Mouse (Mus musculus) right cerebral cortex, postnatal 36 days (tissue): ENCODE results near the gene Rgs7.

Source experiments
- DNase-seq, 2 experiments: peaks; one replicate each; pipeline ENCODE4 v3.0.0; 2022; ENCODE audit warnings: low spot score in 2 of 2, mixed read lengths in 1 of 2

Gene Rgs7

DNA sequence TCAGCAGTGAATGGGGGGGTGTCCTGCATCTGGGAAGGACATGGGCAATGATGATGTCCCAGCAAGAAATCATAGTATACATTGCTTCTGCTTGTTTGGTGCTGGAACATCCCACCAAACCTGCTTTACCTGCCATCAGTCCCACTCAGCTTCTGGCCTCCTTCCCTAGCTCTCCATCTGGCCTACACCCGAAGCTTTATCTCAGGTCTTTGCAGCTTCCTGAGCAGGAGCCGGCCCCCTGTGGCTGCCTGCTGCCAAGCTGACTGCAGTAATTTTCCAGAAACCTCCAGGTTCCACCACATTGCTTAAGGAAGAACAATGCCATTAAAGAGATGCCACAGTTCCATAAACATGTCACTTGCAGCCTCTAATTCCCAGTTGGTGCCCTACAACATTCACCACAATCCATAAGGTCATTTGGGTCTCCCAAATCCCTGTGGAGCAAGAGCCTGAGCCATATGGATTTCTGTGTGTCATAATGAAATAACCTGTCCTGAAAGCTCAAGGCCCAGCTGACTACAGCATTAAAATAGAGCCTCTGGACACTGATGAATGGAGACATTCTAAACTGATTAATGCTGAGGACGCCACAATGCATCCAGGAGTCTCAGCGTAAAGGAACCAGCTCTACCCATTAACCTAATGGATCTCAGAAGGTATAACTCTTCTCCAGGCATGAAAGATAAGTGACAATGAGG lies 60.8 kb downstream of the Rgs7 start:
- peak in 1 of 2 experiments; percentile 42 for DNase-seq

DNA sequence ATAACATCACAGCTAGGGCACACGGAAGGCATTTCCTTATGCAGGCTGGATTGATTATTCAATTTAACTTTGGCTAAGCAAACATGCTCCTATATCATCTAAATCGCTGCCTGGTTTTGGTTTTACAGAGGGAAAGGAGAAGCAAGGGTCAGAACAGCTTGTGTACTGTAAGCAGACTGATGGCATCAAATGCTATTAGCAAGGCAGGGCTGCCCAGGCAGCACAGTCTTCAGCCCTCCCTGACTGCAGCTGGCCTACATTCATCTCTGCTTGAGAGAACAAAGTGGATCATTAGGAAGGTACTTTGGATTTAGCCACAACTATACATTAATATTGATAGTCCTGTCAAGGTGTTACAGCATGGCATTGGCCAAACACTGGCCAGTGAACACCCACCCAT lies 65.2 kb downstream of the Rgs7 start:
- DNase-seq = no peak

- no peak for DNase-seq
These were observed 65.9 kb downstream of the Rgs7 start for GRCm38 (mm10) chr1:175426393-175426792.

DNA sequence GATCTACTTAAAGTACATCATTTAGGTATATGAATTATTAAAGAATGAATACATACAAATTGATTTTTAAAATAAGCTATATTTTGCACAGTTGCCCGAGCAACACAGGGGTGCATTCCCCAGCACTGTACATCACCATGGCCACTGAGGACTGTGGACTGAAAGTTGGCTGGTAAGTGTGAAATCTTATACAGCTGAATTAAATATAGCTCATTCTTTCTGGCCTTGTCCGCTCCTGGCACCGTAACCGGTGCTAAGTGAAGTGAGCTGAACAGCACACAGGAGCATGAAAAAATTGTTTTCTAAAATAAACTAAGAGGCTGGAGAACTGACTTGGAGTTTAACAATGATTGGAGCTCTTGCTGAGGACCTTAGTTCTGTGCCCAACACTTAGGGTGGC lies 71.4 kb downstream of the Rgs7 start:
- DNase-seq = peak in 1 of 2 experiments; percentile 54

DNA sequence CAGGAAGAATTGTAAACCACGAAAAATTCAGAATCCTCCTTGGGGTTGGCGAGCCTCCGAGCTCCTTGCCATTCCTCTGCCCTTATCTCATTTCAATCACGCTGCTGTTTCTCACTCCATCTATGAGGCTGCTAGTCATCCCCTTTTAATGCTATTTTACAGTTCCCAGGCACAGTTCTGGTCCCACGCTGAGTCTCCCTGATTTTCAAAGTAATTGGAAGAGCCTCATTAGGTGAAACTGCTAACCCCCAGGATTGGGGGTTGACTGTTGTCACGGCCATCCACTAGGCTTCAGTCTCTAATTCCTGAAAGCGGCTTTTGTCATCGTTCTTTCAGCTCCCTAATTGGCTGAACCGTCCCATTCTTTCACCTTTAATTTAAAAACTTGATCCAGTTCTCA lies 76.6 kb downstream of the Rgs7 start:
- DNase-seq = no peak

DNA sequence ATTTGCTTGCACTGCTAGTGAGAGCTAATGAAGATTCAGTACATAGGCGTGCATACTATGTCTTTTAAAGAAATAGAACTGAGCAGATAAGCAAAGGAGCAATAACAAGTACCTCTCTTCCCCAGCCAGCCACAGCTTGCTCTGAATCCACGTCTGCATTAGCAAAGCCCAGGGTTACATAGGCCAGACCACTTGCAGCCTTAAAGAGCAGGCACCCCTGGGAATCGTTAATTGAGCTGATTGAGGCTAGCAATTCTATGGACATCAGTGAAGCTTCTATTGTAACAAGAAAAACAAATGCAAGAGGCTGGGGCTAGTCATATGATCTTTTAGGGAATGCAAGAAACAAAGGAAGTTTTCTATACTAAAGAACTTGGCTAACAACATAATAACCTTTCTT lies 81.9 kb downstream of the Rgs7 start:
- no peak for DNase-seq

GRCm38 (mm10) chr1:175391894-175392293 lies 100.4 kb downstream of the Rgs7 start:
- DNase-seq = no peak

DNA sequence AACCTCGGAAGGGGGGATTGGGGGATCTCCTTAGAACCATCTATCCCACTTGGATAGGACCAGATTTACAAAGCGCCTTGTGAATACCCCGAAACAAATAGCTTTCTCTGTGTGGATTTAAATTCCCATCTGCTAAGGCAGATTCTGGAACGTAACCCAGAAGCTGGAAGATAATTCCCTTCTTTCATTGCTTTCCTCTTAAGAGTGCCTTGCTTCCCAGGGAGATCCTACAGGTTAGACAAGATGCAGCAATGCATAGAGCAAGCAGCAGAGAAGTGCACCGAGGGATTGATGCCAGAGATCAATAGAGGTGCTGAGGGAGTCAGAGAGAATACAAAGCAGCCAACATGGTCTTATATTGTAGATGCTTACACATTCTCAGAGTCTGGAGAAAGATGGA lies 103.0 kb downstream of the Rgs7 start:
- no peak for DNase-seq

GRCm38 (mm10) chr1:175385581-175386235 lies 106.6 kb downstream of the Rgs7 start:
- no peak for DNase-seq

DNA sequence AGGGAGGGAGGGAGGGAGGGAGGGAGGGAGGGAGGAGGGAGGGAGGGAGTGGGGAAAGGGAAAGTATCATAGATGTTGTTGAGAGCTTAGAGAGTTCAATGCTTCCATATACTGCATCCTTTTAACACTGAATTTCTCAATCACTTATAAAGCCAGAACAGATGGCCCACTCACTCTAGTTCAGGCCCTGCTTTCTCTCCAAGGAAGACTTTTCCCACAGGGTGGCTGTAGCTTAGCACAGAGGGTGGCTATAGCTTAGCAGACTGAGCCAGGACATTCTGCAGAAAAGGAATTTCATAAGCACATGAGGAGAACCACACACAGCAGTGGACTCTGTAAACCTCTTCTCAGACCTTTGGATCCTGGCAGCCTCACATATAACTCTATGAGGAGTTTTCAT lies 119.7 kb downstream of the Rgs7 start:
- DNase-seq = no peak

- no peak for DNase-seq
These were observed 124.2 kb downstream of the Rgs7 start for GRCm38 (mm10) chr1:175368062-175368461.

- DNase-seq = no peak
These were observed 128.7 kb downstream of the Rgs7 start for GRCm38 (mm10) chr1:175363606-175364005.

DNA sequence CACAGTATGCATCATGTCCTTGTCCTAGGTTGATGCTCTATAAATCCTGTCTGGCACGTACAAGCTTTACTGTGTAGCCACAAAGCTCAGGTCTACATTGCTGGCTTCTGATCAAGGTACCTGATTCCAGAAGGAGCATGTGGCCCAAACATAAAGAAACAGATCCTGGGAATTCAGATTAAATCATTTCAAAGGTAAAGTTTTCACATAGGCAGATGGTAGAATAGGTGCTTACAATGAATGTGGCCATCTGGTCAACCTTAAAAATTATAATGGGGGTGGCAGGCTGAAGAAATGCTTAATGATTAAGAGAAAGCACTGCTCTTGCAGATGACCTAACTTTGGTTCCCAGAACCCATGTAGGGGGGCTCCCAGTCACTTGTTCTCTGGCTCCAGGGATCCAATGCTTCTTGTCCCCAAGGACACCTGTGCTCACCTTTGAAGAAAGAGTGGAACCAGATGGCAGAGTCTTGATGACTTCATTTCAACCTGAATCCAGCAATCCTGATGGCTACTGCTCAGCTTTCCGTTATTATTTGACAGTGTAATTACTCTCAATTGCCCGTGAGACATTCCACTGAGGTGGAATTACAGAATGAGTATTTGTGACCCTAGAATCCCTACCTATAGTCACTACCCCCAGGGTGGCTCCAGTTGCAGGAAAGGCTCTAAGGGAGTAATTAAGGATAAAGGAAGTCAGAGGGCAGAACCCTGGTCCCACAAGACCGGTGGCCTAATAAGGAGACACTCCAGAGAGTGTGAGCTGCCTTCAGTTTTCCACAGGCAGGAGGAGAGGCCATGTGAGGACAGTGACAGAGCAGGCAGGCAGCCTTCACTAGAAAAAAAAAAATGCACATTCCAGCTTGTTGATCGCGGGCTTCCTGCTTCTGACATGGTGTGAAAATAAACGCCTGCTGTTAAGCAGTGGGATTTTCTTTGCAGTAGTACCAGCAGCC lies 132.6 kb downstream of the Rgs7 start:
- DNase-seq = peak in 1 of 2 experiments; percentile 38

DNA sequence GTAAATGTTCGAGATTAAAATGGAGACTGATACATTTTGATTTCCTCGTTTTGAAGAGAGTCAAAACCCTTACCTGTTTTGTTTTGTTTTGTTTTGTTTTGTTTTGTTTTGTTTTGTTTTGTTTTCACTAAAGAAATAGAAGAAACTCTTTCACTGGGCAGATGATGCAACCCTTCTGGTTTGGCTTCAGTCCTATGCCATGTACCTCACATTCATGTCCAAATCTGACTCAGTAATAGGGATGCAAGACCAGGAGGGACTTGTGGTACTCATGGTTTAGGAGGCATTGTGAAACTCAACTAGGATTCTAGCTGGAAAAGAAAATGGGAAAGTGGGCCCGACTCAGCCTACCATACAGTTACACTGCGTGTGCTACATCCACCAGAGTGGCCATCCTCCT lies 139.4 kb downstream of the Rgs7 start:
- DNase-seq = no peak

DNA sequence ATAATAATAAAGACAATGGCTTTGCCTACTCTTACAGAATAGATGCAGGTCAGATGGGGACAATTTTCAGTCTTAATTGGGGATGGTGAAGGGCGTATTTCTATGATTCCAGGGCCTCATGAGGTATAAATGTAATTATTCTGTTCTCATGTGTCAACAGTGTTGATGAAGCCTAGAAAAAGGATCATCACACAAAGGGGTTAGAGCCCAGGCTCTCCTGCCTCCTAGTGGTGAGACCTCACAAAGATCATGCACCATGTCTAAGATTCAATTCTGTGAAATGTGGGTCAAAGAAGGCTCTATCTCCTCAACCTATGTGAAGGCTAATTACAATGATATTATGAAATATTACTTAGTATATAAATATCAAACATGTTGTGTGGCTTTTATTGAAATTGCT lies 146.1 kb downstream of the Rgs7 start:
- no peak for DNase-seq

- DNase-seq = no peak
These were observed 156.1 kb downstream of the Rgs7 start for GRCm38 (mm10) chr1:175336191-175336590.

- no peak for DNase-seq
These were observed 159.1 kb downstream of the Rgs7 start for GRCm38 (mm10) chr1:175333041-175333854.

DNA sequence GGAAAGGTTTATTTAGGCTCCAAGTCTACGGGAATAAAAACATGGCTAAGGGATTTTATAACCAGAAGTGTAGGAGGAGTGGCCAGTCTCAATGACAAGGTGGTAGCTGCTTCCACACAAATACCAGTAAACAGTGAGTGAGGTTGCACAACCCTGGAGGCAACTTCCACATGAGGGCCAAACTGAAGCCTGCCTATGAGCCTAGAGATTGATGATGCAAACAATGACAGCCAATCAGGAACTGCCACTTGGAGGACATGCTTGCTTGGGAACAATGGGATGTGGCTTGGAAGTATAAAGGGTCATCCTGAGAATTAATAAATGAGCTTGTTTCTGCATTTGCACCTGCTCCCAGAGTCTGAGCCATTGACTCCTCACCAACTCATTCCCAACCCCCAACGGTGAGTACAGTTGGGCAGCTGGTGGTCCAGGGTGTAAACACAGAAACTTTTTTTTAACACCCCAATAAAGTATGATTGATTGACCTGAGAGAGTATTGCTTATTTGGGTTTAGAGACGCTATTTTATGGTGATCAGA lies 162.3 kb downstream of the Rgs7 start:
- DNase-seq = no peak

DNA sequence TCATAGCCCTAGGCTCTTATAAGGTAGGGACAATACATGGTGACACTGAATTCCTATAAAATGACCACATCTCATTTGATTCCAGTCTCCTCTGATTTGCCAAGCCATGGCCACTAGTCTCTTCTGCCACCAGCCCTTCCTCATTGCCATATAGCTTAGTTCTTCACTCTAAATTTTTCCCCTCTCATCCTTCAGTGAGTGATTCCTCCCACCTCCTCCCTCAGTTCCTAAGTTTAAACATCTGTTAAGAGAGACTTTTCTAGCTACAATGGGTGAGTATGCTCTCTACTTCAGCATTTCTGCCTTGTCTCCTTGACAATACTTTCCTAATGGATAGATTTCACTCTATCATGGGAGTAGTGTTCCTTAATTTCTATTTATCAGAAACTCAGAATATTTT lies 169.5 kb downstream of the Rgs7 start:
- no peak for DNase-seq

DNA sequence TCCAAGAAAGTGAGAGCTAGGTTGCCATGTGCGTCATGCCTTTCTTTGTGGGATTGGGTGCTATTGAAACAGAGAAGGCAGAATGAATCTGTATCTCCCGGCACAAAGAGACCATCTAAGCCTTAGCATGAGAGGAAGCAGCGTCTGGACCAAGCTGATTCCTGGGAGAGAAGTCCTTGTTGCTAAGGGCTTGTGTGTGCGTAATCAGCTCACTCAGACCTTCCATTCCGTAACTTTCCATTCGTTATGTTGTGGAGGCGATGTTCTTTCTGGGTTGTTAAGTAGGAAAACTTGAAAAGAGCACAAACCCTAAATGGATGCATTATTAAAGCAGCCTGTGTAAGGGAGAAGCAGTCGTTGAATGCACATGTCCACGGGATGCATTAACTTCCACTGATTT lies 173.1 kb downstream of the Rgs7 start:
- DNase-seq = peak in 1 of 2 experiments; percentile 52

DNA sequence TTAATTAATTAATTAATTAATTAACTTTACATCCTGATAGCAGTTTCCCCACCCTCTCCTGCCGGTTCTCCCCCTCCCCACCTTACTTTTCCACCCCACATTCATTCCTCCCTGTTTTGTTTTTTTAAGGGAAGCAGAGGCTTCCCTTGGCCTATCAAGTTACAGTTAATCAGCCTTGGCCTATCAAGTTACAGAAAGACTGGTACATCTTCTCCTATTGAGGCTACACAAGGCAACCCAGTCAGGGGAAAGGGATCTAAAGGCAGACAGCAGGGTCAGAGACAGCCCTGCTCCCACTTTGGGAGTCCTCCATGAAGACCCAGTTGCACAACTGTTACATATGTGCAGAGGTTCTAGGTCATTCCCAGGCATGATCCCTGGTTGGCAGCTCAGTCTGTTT lies 175.0 kb downstream of the Rgs7 start:
- DNase-seq = no peak
